In genomic region chr13:47277000-47277823, GRCm38 (mm10) we compare ENCODE assay signal across 9 mouse cellular contexts.
A peak's percentile ranks its signal among the peaks of the same experiment; 100 is the strongest.
DNase-seq lines count a peak whose midpoint lies in the region; ATAC-seq and TF ChIP-seq lines count a peak whose summit lies in the region.
"Had no signal": no experiment of that assay in that cellular context is flagged by ENCODE, and none has a peak within 500 bp of the region (broad histone marks: within the 10 kb centered on the region; RNA-seq: fewer than 3 reads in every experiment).

No protein-coding gene starts in this region.

- H3K27me3 ChIP-seq in embryonic facial prominence, embryonic 14.5 days (replicated peaks; ENCODE audit: control insufficient read depth, insufficient read depth, low read length) = no peaks in the 10 kb centered on the region
- no peaks in the 10 kb centered on the region for H3K27me3 ChIP-seq in kidney, embryonic 14.5 days (ENCODE audit: control insufficient read depth, insufficient read depth, low read length)
- H3K27me3 ChIP-seq in neural tube, embryonic 11.5 days (ENCODE audit: control insufficient read depth, insufficient read depth, low read length) = no peaks in the 10 kb centered on the region
- H3K27me3 ChIP-seq in liver, embryonic 12.5 days (replicated peaks) = no peaks in the 10 kb centered on the region
- H3K27me3 ChIP-seq: liver, embryonic 13.5 days had no signal

- H3K36me3 ChIP-seq in embryonic facial prominence, embryonic 14.5 days (ENCODE audit: control insufficient read depth, insufficient read depth, low read length) = no peaks in the 10 kb centered on the region
- no peaks in the 10 kb centered on the region for H3K36me3 ChIP-seq in kidney, embryonic 14.5 days (ENCODE audit: control insufficient read depth, insufficient read depth, low read length)
- H3K36me3 ChIP-seq in neural tube, embryonic 11.5 days (ENCODE audit: control insufficient read depth, insufficient read depth, low read length) = no peaks in the 10 kb centered on the region
- H3K36me3 ChIP-seq in liver, embryonic 12.5 days = no peaks in the 10 kb centered on the region
- H3K36me3 ChIP-seq: liver, embryonic 13.5 days had no signal

- no peak for TF ChIP-seq CTCF in gastrocnemius, adult 2 months (IDR thresholded peaks at IDR 0.05)

- WGBS in embryonic facial prominence, embryonic 14.5 days = 36% methylated on average over 13 of the region's 13 CpGs
- 27% methylated on average over 13 of the region's 13 CpGs for WGBS in kidney, embryonic 14.5 days
- 18% methylated on average over 13 of the region's 13 CpGs for WGBS in neural tube, embryonic 11.5 days
- WGBS in liver, embryonic 12.5 days (ENCODE audit: insufficient replicate concordance) = 43% methylated on average over 13 of the region's 13 CpGs

- H3K9ac ChIP-seq in embryonic facial prominence, embryonic 14.5 days (ENCODE audit: low read depth, low read length) = no peak overlapping the region
- no peak overlapping the region for H3K9ac ChIP-seq in kidney, embryonic 14.5 days (ENCODE audit: low read depth, low read length)
- no peak overlapping the region for H3K9ac ChIP-seq in neural tube, embryonic 11.5 days (ENCODE audit: low read length)
- no peak overlapping the region for H3K9ac ChIP-seq in liver, embryonic 12.5 days
- H3K9ac ChIP-seq: liver, embryonic 13.5 days had no signal

- H3K4me2 ChIP-seq in embryonic facial prominence, embryonic 14.5 days (ENCODE audit: low read depth, low read length) = no peak overlapping the region
- 0 out of 2 replicates have a peak overlapping the region, but pooled peaks have one; percentile 9 for H3K4me2 ChIP-seq in kidney, embryonic 14.5 days (replicated peaks; ENCODE audit: low read depth, low read length)
- peak overlapping the region; percentile 12; the same call in 1 of the 2 replicates for H3K4me2 ChIP-seq in neural tube, embryonic 11.5 days (ENCODE audit: low read depth)
- H3K4me2 ChIP-seq in liver, embryonic 12.5 days = no peak overlapping the region
- H3K4me2 ChIP-seq: liver, embryonic 13.5 days had no signal

- H3K4me3 ChIP-seq in gastrocnemius, adult 2 months = peak overlapping the region; percentile 19; the same call in 1 of the 2 replicates
- H3K4me3 ChIP-seq in embryonic facial prominence, embryonic 14.5 days (ENCODE audit: low read depth, low read length) = no peak overlapping the region
- no peak overlapping the region for H3K4me3 ChIP-seq in kidney, embryonic 14.5 days (ENCODE audit: low read length)
- no peak overlapping the region for H3K4me3 ChIP-seq in neural tube, embryonic 11.5 days (ENCODE audit: low read depth, low read length)
- H3K4me3 ChIP-seq in liver, embryonic 12.5 days = no peak overlapping the region
- H3K4me3 ChIP-seq: liver, embryonic 13.5 days had no signal

- DNase-seq in gastrocnemius, adult 2 months = peak; percentile 36
- no peak for DNase-seq in gastrocnemius, adult 8-10 months (ENCODE audit: low spot score in 2 of 2)
- DNase-seq in embryonic facial prominence, embryonic 14.5 days (ENCODE audit: low spot score) = peak; percentile 59
- peak; percentile 53 for DNase-seq in neural tube, embryonic 11.5 days (ENCODE audit: low spot score)
- no peak for DNase-seq in urinary bladder, postnatal 36 days (ENCODE audit: low spot score in 2 of 2)
- no peak for DNase-seq in left cerebral cortex, adult 11 months (ENCODE audit: low spot score)
- DNase-seq: liver, embryonic 13.5 days had no signal

- intact Hi-C loops in gastrocnemius, adult 2 months (cut with DNase I) = no loop called here

- peaks cover 18% of the 10 kb centered on the region for H3K4me1 ChIP-seq in embryonic facial prominence, embryonic 14.5 days (ENCODE audit: control insufficient read depth, insufficient read depth, low read length)
- H3K4me1 ChIP-seq in kidney, embryonic 14.5 days (ENCODE audit: control insufficient read depth, insufficient read depth, low read length) = peaks cover 10% of the 10 kb centered on the region; the same call in 1 of the 2 replicates
- peaks cover 18% of the 10 kb centered on the region for H3K4me1 ChIP-seq in neural tube, embryonic 11.5 days (ENCODE audit: control insufficient read depth, insufficient read depth, low read length)
- no peaks in the 10 kb centered on the region for H3K4me1 ChIP-seq in liver, embryonic 12.5 days

- ATAC-seq in embryonic facial prominence, embryonic 14.5 days (ENCODE audit: low read depth) = no peak
- peak; percentile 56; the same call in 1 of the 2 replicates for ATAC-seq in kidney, embryonic 14.5 days (ENCODE audit: low FRiP score, low TSS enrichment)
- peak; percentile 13; the same call in 1 of the 2 replicates for ATAC-seq in neural tube, embryonic 11.5 days (ENCODE audit: insufficient read depth, low FRiP score, low TSS enrichment)
- ATAC-seq in liver, embryonic 12.5 days = no peak

- no peak overlapping the region for H3K27ac ChIP-seq in gastrocnemius, adult 2 months
- H3K27ac ChIP-seq in embryonic facial prominence, embryonic 14.5 days (replicated peaks; ENCODE audit: low read depth, low read length) = no peak overlapping the region
- no peak overlapping the region for H3K27ac ChIP-seq in kidney, embryonic 14.5 days (ENCODE audit: low read depth, low read length)
- peak overlapping the region; percentile 77 for H3K27ac ChIP-seq in neural tube, embryonic 11.5 days (ENCODE audit: low read depth, low read length)
- no peak overlapping the region for H3K27ac ChIP-seq in liver, embryonic 12.5 days
- H3K27ac ChIP-seq: liver, embryonic 13.5 days had no signal

- no peaks in the 10 kb centered on the region for H3K9me3 ChIP-seq in embryonic facial prominence, embryonic 14.5 days (ENCODE audit: control insufficient read depth, low read length)
- no peaks in the 10 kb centered on the region for H3K9me3 ChIP-seq in kidney, embryonic 14.5 days (ENCODE audit: control insufficient read depth, low read length)
- no peaks in the 10 kb centered on the region for H3K9me3 ChIP-seq in neural tube, embryonic 11.5 days (ENCODE audit: control insufficient read depth, low read length)
- H3K9me3 ChIP-seq in liver, embryonic 12.5 days (replicated peaks) = no peaks in the 10 kb centered on the region
- H3K9me3 ChIP-seq: liver, embryonic 13.5 days had no signal

Comparison
In these comparisons a context has a peak if more than half of its experiments do, and no peak if none do; other contexts are left out.
1. DNase-seq: peak in gastrocnemius, adult 2 months (single experiment), embryonic facial prominence, embryonic 14.5 days (single experiment) and neural tube, embryonic 11.5 days (single experiment); none in gastrocnemius, adult 8-10 months (0 of 2), urinary bladder, postnatal 36 days (0 of 2) and left cerebral cortex, adult 11 months (single experiment).
2. ATAC-seq: peak in kidney, embryonic 14.5 days (single experiment) and neural tube, embryonic 11.5 days (single experiment); none in embryonic facial prominence, embryonic 14.5 days (single experiment) and liver, embryonic 12.5 days (single experiment).
3. H3K4me2 ChIP-seq: peak in kidney, embryonic 14.5 days (single experiment) and neural tube, embryonic 11.5 days (single experiment); none in embryonic facial prominence, embryonic 14.5 days (single experiment) and liver, embryonic 12.5 days (single experiment).